Mouse (Mus musculus): ENCODE measurements at regions not wholly inside any gene's neighbourhood (a gene's known extent, or its start where the extent isn't known, plus 50 kb on each side); places are given as distances from the start of the nearest gene placed in this dataset.
"Not testable (repeated sequence)": the region's sequence is repeated elsewhere in the genome, so short reads cannot be mapped to it uniquely, and the experiment has no call there.

GRCm38 (mm10) chr5:97773451-97773850 lies 257.4 kb downstream of the Antxr2 start:
- H3K27ac ChIP-seq; H3K4me3 ChIP-seq; H3K4me2 ChIP-seq; H3K9ac ChIP-seq; H3K9me3 ChIP-seq (replicated peaks); H3K4me1 ChIP-seq (replicated peaks); ATAC-seq (replicated peaks; ENCODE audit: insufficient number of reproducible peaks, insufficient read depth, low FRiP score, low read depth); H3K36me3 ChIP-seq; H3K27me3 ChIP-seq: not testable (repeated sequence)
- WGBS: 74% methylated on average over 4 of the region's 4 CpGs

- ATAC-seq (replicated peaks; ENCODE audit: insufficient number of reproducible peaks, insufficient read depth, low FRiP score, low read depth): no peak
- H3K4me3 ChIP-seq: no peak overlapping the region
- no peaks in the 10 kb centered on the region for H3K9me3 ChIP-seq (replicated peaks)
- no peak overlapping the region for H3K9ac ChIP-seq
- no peak overlapping the region for H3K27ac ChIP-seq
- 87% methylated on average over 2 of the region's 2 CpGs for WGBS
- H3K36me3 ChIP-seq: no peaks in the 10 kb centered on the region
- no peaks in the 10 kb centered on the region for H3K27me3 ChIP-seq
- no peaks in the 10 kb centered on the region for H3K4me1 ChIP-seq (replicated peaks)
- no peak overlapping the region for H3K4me2 ChIP-seq
Measured at GRCm38 (mm10) chr5:97737339-97737738, 280.5 kb upstream of the Gk2 start.

- Histone ChIP-seq H3K9me3 (replicated peaks) (no peaks in the 10 kb centered on the region), H3K4me2 (no peak overlapping the region), H3K4me3 (no peak overlapping the region), H3K36me3 (no peaks in the 10 kb centered on the region), H3K4me1 (replicated peaks) (no peaks in the 10 kb centered on the region), H3K9ac (no peak overlapping the region), H3K27me3 (no peaks in the 10 kb centered on the region), H3K27ac (no peak overlapping the region)
- no peak for ATAC-seq (replicated peaks; ENCODE audit: insufficient number of reproducible peaks, insufficient read depth, low FRiP score, low read depth)
- 45% methylated on average over 4 of the region's 4 CpGs for WGBS
Measured at GRCm38 (mm10) chr5:97730920-97731319, 274.1 kb upstream of the Gk2 start.

GRCm38 (mm10) chr5:97719364-97719763 lies 262.5 kb upstream of the Gk2 start:
- H3K27me3 ChIP-seq; H3K36me3 ChIP-seq; H3K9me3 ChIP-seq (replicated peaks); H3K4me1 ChIP-seq (replicated peaks); H3K4me3 ChIP-seq; H3K9ac ChIP-seq; H3K27ac ChIP-seq; H3K4me2 ChIP-seq; ATAC-seq (replicated peaks; ENCODE audit: insufficient number of reproducible peaks, insufficient read depth, low FRiP score, low read depth): not testable (repeated sequence)
- 62% methylated on average over 4 of the region's 4 CpGs for WGBS

GRCm38 (mm10) chr5:97705270-97705669 lies 248.4 kb upstream of the Gk2 start:
- Histone ChIP-seq H3K9me3 (replicated peaks) (no peaks in the 10 kb centered on the region), H3K9ac (no peak overlapping the region), H3K27ac (no peak overlapping the region), H3K4me3 (no peak overlapping the region), H3K27me3 (no peaks in the 10 kb centered on the region), H3K36me3 (no peaks in the 10 kb centered on the region), H3K4me2 (no peak overlapping the region), H3K4me1 (replicated peaks) (0 out of 2 replicates have a peak, but pooled peaks cover 2% of the 10 kb centered on the region)
- WGBS: 65% methylated on average over 3 of the region's 3 CpGs
- ATAC-seq (replicated peaks; ENCODE audit: insufficient number of reproducible peaks, insufficient read depth, low FRiP score, low read depth): no peak

GRCm38 (mm10) chr5:97700507-97700906 lies 243.7 kb upstream of the Gk2 start:
- Histone ChIP-seq H3K4me3 (no peak overlapping the region), H3K27ac (peak overlapping the region; percentile 45; the same call in 1 of the 2 replicates), H3K36me3 (no peaks in the 10 kb centered on the region), H3K9me3 (replicated peaks) (no peaks in the 10 kb centered on the region), H3K9ac (no peak overlapping the region), H3K4me1 (replicated peaks) (peaks cover 9% of the 10 kb centered on the region; the same call in 1 of the 2 replicates), H3K4me2 (no peak overlapping the region), H3K27me3 (no peaks in the 10 kb centered on the region)
- ATAC-seq (replicated peaks; ENCODE audit: insufficient number of reproducible peaks, insufficient read depth, low FRiP score, low read depth): no peak
- WGBS: 32% methylated on average over 3 of the region's 3 CpGs

- ATAC-seq (replicated peaks; ENCODE audit: insufficient number of reproducible peaks, insufficient read depth, low FRiP score, low read depth): no peak
- H3K9me3 ChIP-seq (replicated peaks): no peaks in the 10 kb centered on the region
- 46% methylated on average over 8 of the region's 8 CpGs for WGBS
- H3K36me3 ChIP-seq: no peaks in the 10 kb centered on the region
- H3K27me3 ChIP-seq: no peaks in the 10 kb centered on the region
- H3K9ac ChIP-seq: no peak overlapping the region
- H3K27ac ChIP-seq: no peak overlapping the region
- H3K4me2 ChIP-seq: no peak overlapping the region
- H3K4me1 ChIP-seq (replicated peaks): peaks cover 9% of the 10 kb centered on the region; the same call in 1 of the 2 replicates
- H3K4me3 ChIP-seq: no peak overlapping the region
Measured at GRCm38 (mm10) chr5:97697581-97698134, 240.8 kb upstream of the Gk2 start.

GRCm38 (mm10) chr5:97693333-97693940 lies 236.6 kb upstream of the Gk2 start:
- 71% methylated on average over 10 of the region's 10 CpGs for WGBS
- H3K36me3 ChIP-seq: no peaks in the 10 kb centered on the region
- H3K27ac ChIP-seq: no peak overlapping the region
- no peak for ATAC-seq (replicated peaks; ENCODE audit: insufficient number of reproducible peaks, insufficient read depth, low FRiP score, low read depth)
- H3K4me2 ChIP-seq: no peak overlapping the region
- no peak overlapping the region for H3K9ac ChIP-seq
- no peak overlapping the region for H3K4me3 ChIP-seq
- no peaks in the 10 kb centered on the region for H3K9me3 ChIP-seq (replicated peaks)
- H3K27me3 ChIP-seq: no peaks in the 10 kb centered on the region
- H3K4me1 ChIP-seq (replicated peaks): peaks cover 4% of the 10 kb centered on the region; the same call in 1 of the 2 replicates

- ATAC-seq (replicated peaks; ENCODE audit: insufficient number of reproducible peaks, insufficient read depth, low FRiP score, low read depth): no peak
- H3K9ac ChIP-seq: no peak overlapping the region
- H3K9me3 ChIP-seq (replicated peaks): no peaks in the 10 kb centered on the region
- no peak overlapping the region for H3K4me2 ChIP-seq
- H3K4me3 ChIP-seq: no peak overlapping the region
- no peaks in the 10 kb centered on the region for H3K36me3 ChIP-seq
- H3K27me3 ChIP-seq: no peaks in the 10 kb centered on the region
- no peaks in the 10 kb centered on the region for H3K4me1 ChIP-seq (replicated peaks)
- H3K27ac ChIP-seq: peak overlapping the region; percentile 58; the same call in 1 of the 2 replicates
Measured at GRCm38 (mm10) chr5:97685443-97685842, 228.6 kb upstream of the Gk2 start.

GRCm38 (mm10) chr5:97684592-97685258 lies 227.9 kb upstream of the Gk2 start:
- H3K4me3 ChIP-seq: no peak overlapping the region
- no peak overlapping the region for H3K27ac ChIP-seq

GRCm38 (mm10) chr5:97669726-97670125 lies 212.9 kb upstream of the Gk2 start:
- Histone ChIP-seq H3K36me3 (no peaks in the 10 kb centered on the region), H3K9me3 (replicated peaks) (no peaks in the 10 kb centered on the region), H3K9ac (no peak overlapping the region), H3K4me2 (no peak overlapping the region), H3K4me3 (no peak overlapping the region), H3K27ac (no peak overlapping the region), H3K27me3 (no peaks in the 10 kb centered on the region), H3K4me1 (replicated peaks) (no peaks in the 10 kb centered on the region)
- 72% methylated on average over 3 of the region's 3 CpGs for WGBS
- ATAC-seq (replicated peaks; ENCODE audit: insufficient number of reproducible peaks, insufficient read depth, low FRiP score, low read depth): no peak

More at GRCm38 (mm10) chr5:97684592-97685258, 227.9 kb upstream of the Gk2 start:
- Histone ChIP-seq H3K36me3 (no peaks in the 10 kb centered on the region), H3K9ac (no peak overlapping the region), H3K4me2 (no peak overlapping the region), H3K4me1 (replicated peaks) (no peaks in the 10 kb centered on the region), H3K27me3 (no peaks in the 10 kb centered on the region), H3K9me3 (replicated peaks) (no peaks in the 10 kb centered on the region)
- ATAC-seq (replicated peaks; ENCODE audit: insufficient number of reproducible peaks, insufficient read depth, low FRiP score, low read depth): no peak
- 51% methylated on average over 4 of the region's 4 CpGs for WGBS
